Mouse (Mus musculus): Measurements from ENCODE around the gene Arhgap24. TPM values are rescaled to one million over a fixed set of nuclear protein-coding genes. Genes with fewer than 3 reads are reported as not detected.

Arhgap24 gene
- polyA plus RNA-seq, 1 experiment from 2014 or later: 12.0 TPM

- Histone ChIP-seq H3K4me3 (ENCODE audit: low read depth, low read length) (no peak overlapping the region), H3K36me3 (ENCODE audit: control insufficient read depth, insufficient read depth, low read length) (no peaks in the 10 kb centered on the region), H3K4me1 (ENCODE audit: control insufficient read depth, insufficient read depth, low read length) (no peaks in the 10 kb centered on the region), H3K9me3 (ENCODE audit: control insufficient read depth, low read length) (no peaks in the 10 kb centered on the region), H3K4me2 (ENCODE audit: low read depth, low read length) (no peak overlapping the region), H3K9ac (replicated peaks; ENCODE audit: low read depth, low read length) (no peak overlapping the region), H3K27me3 (ENCODE audit: control insufficient read depth, insufficient read depth, low read length) (no peaks in the 10 kb centered on the region), H3K27ac (ENCODE audit: low read depth, low read length) (no peak overlapping the region)
- ATAC-seq (ENCODE audit: low read depth): no peak
- 93% methylated on average over 3 of the region's 3 CpGs for WGBS
Measured at GRCm38 (mm10) chr5:102666886-102667285, 185.7 kb downstream of the Arhgap24 start.

GRCm38 (mm10) chr5:102667754-102668575 lies 186.8 kb downstream of the Arhgap24 start:
- Histone ChIP-seq H3K9me3 (ENCODE audit: control insufficient read depth, low read length) (no peaks in the 10 kb centered on the region), H3K4me1 (ENCODE audit: control insufficient read depth, insufficient read depth, low read length) (no peaks in the 10 kb centered on the region), H3K36me3 (ENCODE audit: control insufficient read depth, insufficient read depth, low read length) (no peaks in the 10 kb centered on the region), H3K27ac (ENCODE audit: low read depth, low read length) (no peak overlapping the region), H3K27me3 (ENCODE audit: control insufficient read depth, insufficient read depth, low read length) (no peaks in the 10 kb centered on the region), H3K4me3 (ENCODE audit: low read depth, low read length) (no peak overlapping the region), H3K4me2 (ENCODE audit: low read depth, low read length) (no peak overlapping the region), H3K9ac (replicated peaks; ENCODE audit: low read depth, low read length) (no peak overlapping the region)
- ATAC-seq (ENCODE audit: low read depth): no peak
- WGBS: 89% methylated on average over 9 of the region's 9 CpGs

- peaks cover 3% of the 10 kb centered on the region; the same call in 1 of the 2 replicates for H3K4me1 ChIP-seq (ENCODE audit: control insufficient read depth, insufficient read depth, low read length)
- 80% methylated on average over 4 of the region's 4 CpGs for WGBS
- no peaks in the 10 kb centered on the region for H3K36me3 ChIP-seq (ENCODE audit: control insufficient read depth, insufficient read depth, low read length)
- ATAC-seq (ENCODE audit: low read depth): no peak
- no peak overlapping the region for H3K27ac ChIP-seq (ENCODE audit: low read depth, low read length)
- H3K9me3 ChIP-seq (ENCODE audit: control insufficient read depth, low read length): no peaks in the 10 kb centered on the region
- no peak overlapping the region for H3K9ac ChIP-seq (replicated peaks; ENCODE audit: low read depth, low read length)
- H3K4me2 ChIP-seq (ENCODE audit: low read depth, low read length): no peak overlapping the region
- H3K4me3 ChIP-seq (ENCODE audit: low read depth, low read length): no peak overlapping the region
- no peaks in the 10 kb centered on the region for H3K27me3 ChIP-seq (ENCODE audit: control insufficient read depth, insufficient read depth, low read length)
Measured at GRCm38 (mm10) chr5:102670206-102670605, 189.0 kb downstream of the Arhgap24 start.

- Histone ChIP-seq H3K36me3 (ENCODE audit: control insufficient read depth, insufficient read depth, low read length) (no peaks in the 10 kb centered on the region), H3K27ac (ENCODE audit: low read depth, low read length) (no peak overlapping the region)
Measured at GRCm38 (mm10) chr5:102670731-102671345, 189.6 kb downstream of the Arhgap24 start.

GRCm38 (mm10) chr5:102675326-102675725 lies 194.1 kb downstream of the Arhgap24 start:
- H3K36me3 ChIP-seq (ENCODE audit: control insufficient read depth, insufficient read depth, low read length): no peaks in the 10 kb centered on the region
- H3K9me3 ChIP-seq (ENCODE audit: control insufficient read depth, low read length): no peaks in the 10 kb centered on the region
- H3K27me3 ChIP-seq (ENCODE audit: control insufficient read depth, insufficient read depth, low read length): no peaks in the 10 kb centered on the region
- peaks cover 7% of the 10 kb centered on the region; the same call in 1 of the 2 replicates for H3K4me1 ChIP-seq (ENCODE audit: control insufficient read depth, insufficient read depth, low read length)
- no peak overlapping the region for H3K9ac ChIP-seq (replicated peaks; ENCODE audit: low read depth, low read length)
- no peak overlapping the region for H3K27ac ChIP-seq (ENCODE audit: low read depth, low read length)
- no peak overlapping the region for H3K4me2 ChIP-seq (ENCODE audit: low read depth, low read length)
- H3K4me3 ChIP-seq (ENCODE audit: low read depth, low read length): no peak overlapping the region
- WGBS: 59% methylated on average over 2 of the region's 2 CpGs
- ATAC-seq (ENCODE audit: low read depth): no peak

More at GRCm38 (mm10) chr5:102670731-102671345, 189.6 kb downstream of the Arhgap24 start:
- 74% methylated on average over 5 of the region's 5 CpGs for WGBS
- no peak overlapping the region for H3K4me3 ChIP-seq (ENCODE audit: low read depth, low read length)
- no peaks in the 10 kb centered on the region for H3K9me3 ChIP-seq (ENCODE audit: control insufficient read depth, low read length)
- H3K27me3 ChIP-seq (ENCODE audit: control insufficient read depth, insufficient read depth, low read length): no peaks in the 10 kb centered on the region
- H3K4me2 ChIP-seq (ENCODE audit: low read depth, low read length): no peak overlapping the region
- H3K9ac ChIP-seq (replicated peaks; ENCODE audit: low read depth, low read length): no peak overlapping the region
- H3K4me1 ChIP-seq (ENCODE audit: control insufficient read depth, insufficient read depth, low read length): peaks cover 7% of the 10 kb centered on the region; the same call in 1 of the 2 replicates
- no peak for ATAC-seq (ENCODE audit: low read depth)

- H3K9me3 ChIP-seq (ENCODE audit: control insufficient read depth, low read length): no peaks in the 10 kb centered on the region
- H3K4me3 ChIP-seq (ENCODE audit: low read depth, low read length): no peak overlapping the region
- no peak overlapping the region for H3K9ac ChIP-seq (replicated peaks; ENCODE audit: low read depth, low read length)
- no peak for ATAC-seq (ENCODE audit: low read depth)
- no peak overlapping the region for H3K4me2 ChIP-seq (ENCODE audit: low read depth, low read length)
- H3K4me1 ChIP-seq (ENCODE audit: control insufficient read depth, insufficient read depth, low read length): peaks cover 7% of the 10 kb centered on the region; the same call in 1 of the 2 replicates
- WGBS: 43% methylated on average over 2 of the region's 2 CpGs
- no peaks in the 10 kb centered on the region for H3K27me3 ChIP-seq (ENCODE audit: control insufficient read depth, insufficient read depth, low read length)
- H3K36me3 ChIP-seq (ENCODE audit: control insufficient read depth, insufficient read depth, low read length): no peaks in the 10 kb centered on the region
- no peak overlapping the region for H3K27ac ChIP-seq (ENCODE audit: low read depth, low read length)
Measured at GRCm38 (mm10) chr5:102677176-102677575, 196.0 kb downstream of the Arhgap24 start.

GRCm38 (mm10) chr5:102687673-102688072 lies 206.5 kb downstream of the Arhgap24 start:
- Histone ChIP-seq H3K36me3 (ENCODE audit: control insufficient read depth, insufficient read depth, low read length) (no peaks in the 10 kb centered on the region), H3K9ac (replicated peaks; ENCODE audit: low read depth, low read length) (no peak overlapping the region), H3K4me1 (ENCODE audit: control insufficient read depth, insufficient read depth, low read length) (no peaks in the 10 kb centered on the region), H3K27ac (ENCODE audit: low read depth, low read length) (no peak overlapping the region), H3K27me3 (ENCODE audit: control insufficient read depth, insufficient read depth, low read length) (no peaks in the 10 kb centered on the region), H3K4me3 (ENCODE audit: low read depth, low read length) (no peak overlapping the region), H3K4me2 (ENCODE audit: low read depth, low read length) (no peak overlapping the region), H3K9me3 (ENCODE audit: control insufficient read depth, low read length) (no peaks in the 10 kb centered on the region)
- 74% methylated on average over 5 of the region's 5 CpGs for WGBS
- no peak for ATAC-seq (ENCODE audit: low read depth)

GRCm38 (mm10) chr5:102692487-102692886 lies 211.3 kb downstream of the Arhgap24 start:
- H3K9me3 ChIP-seq (ENCODE audit: control insufficient read depth, low read length): no peaks in the 10 kb centered on the region
- no peaks in the 10 kb centered on the region for H3K36me3 ChIP-seq (ENCODE audit: control insufficient read depth, insufficient read depth, low read length)
- H3K4me1 ChIP-seq (ENCODE audit: control insufficient read depth, insufficient read depth, low read length): no peaks in the 10 kb centered on the region
- H3K27me3 ChIP-seq (ENCODE audit: control insufficient read depth, insufficient read depth, low read length): no peaks in the 10 kb centered on the region
- H3K4me2 ChIP-seq (ENCODE audit: low read depth, low read length): no peak overlapping the region
- ATAC-seq (ENCODE audit: low read depth): peak; percentile 77; the same call in 1 of the 2 replicates
- 17% methylated on average over 4 of the region's 4 CpGs for WGBS
- H3K27ac ChIP-seq (ENCODE audit: low read depth, low read length): no peak overlapping the region
- no peak overlapping the region for H3K4me3 ChIP-seq (ENCODE audit: low read depth, low read length)
- H3K9ac ChIP-seq (replicated peaks; ENCODE audit: low read depth, low read length): no peak overlapping the region

- H3K27me3 ChIP-seq (ENCODE audit: control insufficient read depth, insufficient read depth, low read length): no peaks in the 10 kb centered on the region
- 95% methylated on average over 2 of the region's 2 CpGs for WGBS
Measured at GRCm38 (mm10) chr5:102693192-102693591, 212.0 kb downstream of the Arhgap24 start.

More at GRCm38 (mm10) chr5:102693192-102693591, 212.0 kb downstream of the Arhgap24 start:
- no peaks in the 10 kb centered on the region for H3K4me1 ChIP-seq (ENCODE audit: control insufficient read depth, insufficient read depth, low read length)
- no peak for ATAC-seq (ENCODE audit: low read depth)
- no peak overlapping the region for H3K27ac ChIP-seq (ENCODE audit: low read depth, low read length)
- H3K9ac ChIP-seq (replicated peaks; ENCODE audit: low read depth, low read length): no peak overlapping the region
- no peaks in the 10 kb centered on the region for H3K9me3 ChIP-seq (ENCODE audit: control insufficient read depth, low read length)
- no peaks in the 10 kb centered on the region for H3K36me3 ChIP-seq (ENCODE audit: control insufficient read depth, insufficient read depth, low read length)
- no peak overlapping the region for H3K4me3 ChIP-seq (ENCODE audit: low read depth, low read length)
- H3K4me2 ChIP-seq (ENCODE audit: low read depth, low read length): no peak overlapping the region

All from neural tube, embryonic 14.5 days (tissue).